Mouse (Mus musculus) lung, postnatal 0 days (tissue): ENCODE results near the gene Brd7.

Experiments used
- CTCF ChIP-seq: IDR thresholded peaks from 2 replicates; pipeline ENCODE4 v1.5.1; 2016; ENCODE audit warnings: antibody characterized with exemption, mild to moderate bottlenecking
- EP300 ChIP-seq: IDR thresholded peaks from 2 replicates; pipeline ENCODE4 v1.6.1; 2016; ENCODE audit warnings: antibody characterized with exemption, mild to moderate bottlenecking, control low read depth

GRCm38 (mm10) chr8:88283243-88284115 lies 78.5 kb downstream of the Brd7 start:
- no peak for TF ChIP-seq CTCF
- TF ChIP-seq EP300: no peak
